Mouse (Mus musculus): ENCODE data around the gene Pik3ap1. TPM values are rescaled to one million over a fixed set of nuclear protein-coding genes. Genes with fewer than 3 reads are reported as not detected.
"Not testable (repeated sequence)": the region's sequence is repeated elsewhere in the genome, so short reads cannot be mapped to it uniquely, and the experiment has no call there.

The Pik3ap1 gene
- total RNA-seq (2021): 1 to 10 TPM; 1.1 to 1.6 TPM

DNA sequence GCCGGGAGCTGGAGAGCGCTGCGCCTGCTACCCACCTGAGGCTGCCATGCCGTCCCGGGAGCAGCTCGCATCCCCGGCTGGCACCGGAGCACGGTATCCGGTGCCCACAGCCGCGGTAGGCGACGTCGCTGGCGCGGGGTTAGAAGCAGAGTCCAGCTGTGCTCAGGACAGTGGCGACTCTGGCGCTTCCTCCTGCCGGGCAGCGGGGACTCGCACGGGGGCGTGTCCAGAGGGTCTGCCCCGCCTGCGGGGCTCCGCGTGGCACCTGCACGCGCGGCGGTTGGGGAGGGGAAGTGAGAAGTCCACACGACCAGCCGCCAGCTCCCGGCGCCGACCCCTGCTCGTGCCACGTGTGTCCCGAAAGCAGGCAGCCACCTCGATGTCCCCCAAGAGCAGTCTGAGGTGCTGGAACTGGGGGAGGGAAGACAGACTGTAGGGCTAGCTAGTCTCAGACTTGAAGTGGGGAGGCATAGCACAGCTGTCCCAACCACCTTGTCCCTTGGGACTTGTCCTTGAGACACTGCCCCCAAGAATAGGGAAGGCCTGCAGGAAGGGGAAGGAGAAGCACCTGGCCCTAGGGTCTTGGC is at the start of gene Pik3ap1:
Gene Pik3ap1 (minus strand): TSS at position 181 of the 587 bp plus-strand sequence.
- DNase-seq: peak; percentile 24 to 35
- intact Hi-C loops (cut with DNase I): no loop called here

DNA sequence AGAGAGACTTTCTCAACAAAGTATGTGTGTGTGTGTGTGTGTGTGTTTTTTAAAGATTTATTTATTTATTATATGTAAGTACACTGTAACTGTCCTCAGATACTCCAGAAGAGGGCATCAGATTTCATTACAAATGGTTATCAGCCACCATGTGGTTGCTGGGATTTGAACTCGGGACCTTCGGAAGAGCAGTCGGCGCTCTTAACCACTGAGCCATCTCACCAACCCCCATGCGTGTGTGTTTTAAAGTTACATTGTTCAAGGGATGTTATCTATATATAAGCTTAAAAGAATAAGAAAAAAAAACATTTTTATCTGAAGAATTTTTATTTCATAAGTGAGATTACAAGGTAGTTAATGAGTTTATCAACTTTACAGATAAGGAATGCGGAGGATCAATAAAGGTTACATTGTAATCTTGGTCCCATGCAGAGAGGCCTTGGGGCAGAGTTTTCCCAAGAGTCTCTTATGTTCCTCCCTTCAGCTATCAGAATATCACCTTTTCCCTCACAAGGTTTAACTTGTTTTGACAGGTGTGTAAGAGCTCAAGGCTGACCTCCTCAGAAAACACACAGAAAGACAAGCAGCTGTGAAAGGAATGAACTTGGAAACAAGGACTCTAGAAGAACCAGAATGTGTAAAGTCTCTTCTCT is 46.7 kb upstream of the Pik3ap1 start:
- intact Hi-C loops (cut with DNase I); DNase-seq: not testable (repeated sequence)

DNA sequence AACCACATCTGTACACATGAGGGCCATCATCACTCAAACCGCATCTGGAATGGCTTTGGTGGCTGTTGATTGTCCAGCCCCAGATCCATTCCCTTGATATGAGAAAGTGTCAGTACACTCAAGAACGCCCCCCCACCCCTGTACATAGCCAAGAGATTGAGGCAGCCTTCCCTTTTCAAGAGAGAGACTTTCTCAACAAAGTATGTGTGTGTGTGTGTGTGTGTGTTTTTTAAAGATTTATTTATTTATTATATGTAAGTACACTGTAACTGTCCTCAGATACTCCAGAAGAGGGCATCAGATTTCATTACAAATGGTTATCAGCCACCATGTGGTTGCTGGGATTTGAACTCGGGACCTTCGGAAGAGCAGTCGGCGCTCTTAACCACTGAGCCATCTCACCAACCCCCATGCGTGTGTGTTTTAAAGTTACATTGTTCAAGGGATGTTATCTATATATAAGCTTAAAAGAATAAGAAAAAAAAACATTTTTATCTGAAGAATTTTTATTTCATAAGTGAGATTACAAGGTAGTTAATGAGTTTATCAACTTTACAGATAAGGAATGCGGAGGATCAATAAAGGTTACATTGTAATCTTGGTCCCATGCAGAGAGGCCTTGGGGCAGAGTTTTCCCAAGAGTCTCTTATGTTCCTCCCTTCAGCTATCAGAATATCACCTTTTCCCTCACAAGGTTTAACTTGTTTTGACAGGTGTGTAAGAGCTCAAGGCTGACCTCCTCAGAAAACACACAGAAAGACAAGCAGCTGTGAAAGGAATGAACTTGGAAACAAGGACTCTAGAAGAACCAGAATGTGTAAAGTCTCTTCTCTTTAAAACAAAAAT is 41.2 kb upstream of the Pik3ap1 start:
- intact Hi-C loops (cut with DNase I); DNase-seq: not testable (repeated sequence)

DNA sequence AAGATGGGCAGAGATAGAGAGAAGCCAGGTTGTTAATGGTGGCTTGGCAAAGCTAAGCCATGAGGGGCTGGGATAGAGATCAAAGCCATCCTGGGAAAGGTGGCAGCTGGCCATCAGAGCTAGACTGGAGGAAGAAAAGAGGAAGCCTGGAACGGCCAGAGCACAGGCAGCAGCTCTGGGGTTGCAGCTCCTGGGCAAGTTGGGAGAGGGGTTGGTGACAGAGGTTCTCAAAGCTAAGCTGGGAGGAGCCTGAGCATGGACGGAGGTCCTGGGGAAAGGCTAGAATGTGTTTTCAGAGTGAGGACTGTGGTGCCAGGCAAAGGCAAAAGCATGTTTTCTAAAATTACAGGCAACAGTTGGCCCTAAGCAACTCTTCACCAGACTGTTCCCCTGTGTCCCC is 36.4 kb upstream of the Pik3ap1 start:
- DNase-seq: no peak
- intact Hi-C loops (cut with DNase I): no loop called here

DNA sequence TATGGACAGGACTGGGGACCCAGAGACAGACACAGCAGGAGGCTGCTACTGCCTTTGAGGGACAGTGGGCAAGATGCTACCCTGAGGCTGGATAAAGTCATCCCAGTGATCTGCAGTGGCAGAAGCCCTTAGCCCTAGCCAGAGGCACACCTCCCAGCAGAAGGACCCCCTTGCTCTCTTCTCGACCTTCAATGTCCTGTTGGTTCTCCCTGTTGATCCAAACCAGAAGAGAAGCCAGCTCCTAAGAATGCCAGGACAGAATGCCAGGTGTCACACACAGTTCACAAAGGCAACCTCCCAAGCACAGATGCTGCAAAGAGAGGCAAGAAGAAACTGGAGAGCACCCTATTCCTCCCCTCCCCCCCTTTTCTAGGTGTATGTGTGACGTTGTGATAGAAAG is 33.9 kb upstream of the Pik3ap1 start:
- DNase-seq: no peak
- intact Hi-C loops (cut with DNase I): no loop called here

DNA sequence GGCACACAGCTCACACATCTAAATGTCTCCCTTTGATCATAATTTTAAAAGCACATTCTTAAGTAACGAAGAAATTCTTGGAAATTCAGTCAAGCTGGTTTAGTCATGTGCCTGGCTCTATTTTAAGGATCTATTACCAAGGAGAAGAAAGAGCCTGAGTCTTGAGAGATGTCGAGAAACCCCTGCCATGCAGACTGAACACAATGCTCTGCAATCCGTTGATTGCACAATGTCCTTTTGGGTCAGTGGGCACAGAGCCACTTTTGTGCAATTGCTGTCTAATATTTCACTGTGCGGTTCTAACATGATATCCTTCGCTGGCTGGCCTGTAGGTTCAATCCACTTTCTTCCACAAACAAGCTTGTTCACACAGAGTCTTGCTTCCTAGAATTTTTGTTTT is 33.1 kb upstream of the Pik3ap1 start:
- DNase-seq: no peak
- intact Hi-C loops (cut with DNase I): no loop called here

DNA sequence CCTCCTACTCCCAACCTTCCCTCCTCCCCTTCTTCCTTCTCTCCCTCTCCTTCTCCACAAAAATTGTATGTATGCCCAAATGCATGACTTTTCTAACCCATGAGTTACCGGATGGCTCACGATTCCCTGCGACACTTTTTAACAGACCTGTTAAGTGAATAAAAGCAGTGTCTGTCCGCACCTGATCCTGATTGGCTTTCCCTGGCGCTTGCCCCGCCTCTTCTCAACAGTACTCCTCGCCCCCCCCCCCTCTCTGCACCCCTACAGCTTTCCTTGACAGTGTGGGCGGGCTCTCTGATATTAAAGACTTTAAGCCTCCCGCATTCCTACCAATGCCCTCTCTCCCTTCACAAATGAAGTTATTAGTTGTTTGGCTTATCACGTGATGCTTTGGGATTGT is 31.3 kb upstream of the Pik3ap1 start:
- intact Hi-C loops (cut with DNase I): no loop called here
- no peak for DNase-seq

DNA sequence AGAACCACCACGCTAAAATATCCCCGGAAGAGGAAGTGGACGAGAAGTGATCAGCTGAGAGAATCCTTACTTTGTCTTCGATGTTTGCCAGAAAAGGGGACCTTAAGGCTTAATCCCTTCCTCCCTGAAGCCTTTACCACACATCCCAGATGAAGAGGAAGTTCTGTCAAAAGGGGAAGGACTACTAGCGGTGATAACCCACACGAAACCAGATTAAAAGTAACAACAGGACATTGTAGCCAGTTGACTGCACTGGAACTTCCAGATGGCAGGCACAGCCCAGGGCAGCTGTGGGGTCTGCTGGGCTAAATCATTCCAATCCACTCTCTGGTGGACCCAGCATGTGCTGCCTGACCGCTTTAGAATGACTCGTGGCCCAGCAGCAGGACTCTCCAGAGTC is 17.7 kb upstream of the Pik3ap1 start:
- intact Hi-C loops (cut with DNase I): no loop called here
- no peak for DNase-seq

DNA sequence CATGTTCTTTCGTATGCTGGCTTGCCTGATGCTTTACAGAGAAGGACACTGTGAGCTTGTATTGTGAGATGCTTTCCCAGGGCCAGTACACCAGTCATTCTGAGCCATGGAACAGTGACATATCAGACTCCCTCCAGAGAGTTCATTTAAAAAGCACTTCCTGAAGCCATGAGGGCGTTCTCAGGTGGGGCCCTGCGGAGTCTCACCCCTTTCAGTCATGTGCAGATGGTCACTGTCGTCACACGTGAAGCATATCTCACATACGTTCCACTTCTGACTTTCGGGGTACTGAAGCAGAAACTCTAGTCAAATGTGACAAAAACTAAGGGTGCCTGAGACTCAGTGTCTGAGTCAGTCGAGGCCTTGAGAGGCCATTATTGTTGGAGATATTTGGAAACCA is 6.0 kb upstream of the Pik3ap1 start:
- intact Hi-C loops (cut with DNase I): no loop called here

DNA sequence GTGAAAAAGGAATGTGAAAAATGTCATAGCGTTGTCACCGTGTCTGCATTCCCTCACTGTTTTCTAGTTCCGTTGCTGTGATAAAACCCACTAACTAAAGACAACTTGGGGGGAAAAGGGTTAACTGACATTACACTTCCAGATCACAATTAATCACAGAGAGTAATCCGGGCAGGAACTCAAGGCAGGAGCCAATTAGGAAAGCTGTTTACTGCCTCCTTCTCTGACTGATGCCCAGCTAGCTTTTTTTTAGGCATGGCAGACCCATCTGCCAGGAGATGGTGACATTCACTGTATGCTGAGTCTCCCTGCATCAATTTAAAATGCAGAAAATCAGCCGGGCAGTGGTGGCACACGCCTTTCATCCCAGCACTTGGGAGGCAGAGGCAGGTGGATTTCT is 4.4 kb upstream of the Pik3ap1 start:
- intact Hi-C loops (cut with DNase I): no loop called here
- no peak for DNase-seq

More for the DNA sequence above, 6.0 kb upstream of the Pik3ap1 start:
- no peak for DNase-seq

DNA sequence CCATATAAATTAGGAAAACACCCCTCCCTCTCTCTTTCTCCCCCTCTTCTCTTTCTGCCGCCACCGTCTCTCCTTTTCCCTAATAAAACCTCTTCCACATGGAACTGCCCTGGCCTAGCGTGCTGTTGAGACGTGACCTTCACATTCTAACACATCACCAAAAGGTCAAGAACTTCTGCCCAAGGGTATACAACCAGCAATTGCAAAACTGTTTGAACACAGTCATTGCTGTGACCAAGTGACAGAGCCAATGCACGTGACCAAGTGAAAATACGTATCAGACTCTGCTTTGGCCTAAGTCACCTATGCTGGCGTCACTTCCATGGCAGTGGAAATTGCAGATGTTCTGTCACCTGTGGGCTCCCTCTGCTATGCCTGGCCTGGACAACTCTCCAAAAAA is 3.3 kb upstream of the Pik3ap1 start:
- DNase-seq: no peak
- intact Hi-C loops (cut with DNase I): no loop called here

DNA sequence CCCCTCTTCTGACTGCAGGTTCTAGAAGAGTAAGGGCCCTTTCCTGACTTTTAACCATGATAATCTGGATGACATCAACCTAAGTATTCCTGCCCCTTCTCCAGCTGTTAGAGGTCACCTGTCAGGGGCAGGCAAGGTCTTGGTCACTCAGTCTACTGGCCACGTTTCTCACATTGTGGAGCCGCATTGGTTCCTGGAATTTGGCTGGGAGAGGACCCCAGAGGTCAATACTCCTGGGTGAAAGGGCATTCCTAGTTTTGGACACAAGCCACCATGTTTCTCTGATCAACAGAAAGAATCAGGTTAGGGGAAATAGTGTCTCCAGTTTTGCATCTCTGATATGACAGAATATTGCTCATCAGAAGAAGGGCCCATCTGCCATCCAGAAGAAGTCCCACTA is 2.4 kb upstream of the Pik3ap1 start:
- intact Hi-C loops (cut with DNase I): no loop called here
- no peak for DNase-seq

DNA sequence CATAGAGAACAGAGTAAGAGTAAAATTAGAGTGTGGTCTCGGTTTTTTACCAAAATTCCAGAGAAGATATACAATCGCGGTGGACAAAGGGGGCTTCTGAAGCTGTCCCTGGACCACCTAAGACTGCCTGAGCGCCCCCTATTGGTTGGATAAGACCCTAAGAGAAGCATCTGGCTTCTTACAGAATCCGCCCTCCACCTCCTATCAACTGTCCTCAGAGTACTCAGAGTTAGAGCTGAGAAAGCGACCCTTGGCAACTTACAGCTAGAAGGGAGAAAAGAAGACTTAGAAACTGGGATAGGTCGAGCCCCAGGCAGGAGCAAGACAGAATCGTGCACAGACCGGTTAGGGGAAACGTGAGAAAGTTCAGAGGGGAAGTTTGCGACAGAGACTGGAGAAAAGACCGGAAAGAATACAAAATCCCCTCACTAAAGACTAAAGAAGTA is 473 bp downstream of the Pik3ap1 start:
- DNase-seq: peak in 1 of 2 experiments; percentile 26
- intact Hi-C loops (cut with DNase I): no loop called here

DNA sequence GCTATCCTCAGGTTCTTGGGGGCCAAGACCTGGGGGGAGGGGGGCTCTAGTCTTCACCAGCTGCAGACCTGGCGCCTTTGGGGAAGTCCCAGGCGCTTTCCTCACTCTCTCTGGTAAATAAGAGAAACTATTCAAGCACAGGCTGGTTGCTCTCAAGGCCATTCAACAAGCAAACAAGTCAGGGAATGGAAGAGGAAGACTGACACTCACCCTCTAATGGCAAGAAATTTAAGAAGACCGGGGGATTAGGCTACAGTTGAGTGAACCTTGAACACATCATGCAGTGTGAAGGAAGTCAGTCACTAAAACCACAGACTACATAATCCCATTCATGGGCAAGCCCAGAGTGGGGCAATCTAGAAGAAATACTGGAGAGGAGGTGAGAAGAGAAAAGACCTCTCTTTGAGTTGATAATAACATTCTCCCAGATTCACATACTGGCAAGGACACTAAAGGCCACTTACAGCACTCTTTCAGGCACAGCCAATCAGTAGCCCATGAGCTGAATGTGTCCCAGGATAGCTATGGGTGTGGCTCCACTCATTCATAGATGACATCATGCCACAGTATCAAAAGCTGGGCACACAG is 2.4 kb downstream of the Pik3ap1 start:
- DNase-seq: no peak
- intact Hi-C loops (cut with DNase I): no loop called here

DNA sequence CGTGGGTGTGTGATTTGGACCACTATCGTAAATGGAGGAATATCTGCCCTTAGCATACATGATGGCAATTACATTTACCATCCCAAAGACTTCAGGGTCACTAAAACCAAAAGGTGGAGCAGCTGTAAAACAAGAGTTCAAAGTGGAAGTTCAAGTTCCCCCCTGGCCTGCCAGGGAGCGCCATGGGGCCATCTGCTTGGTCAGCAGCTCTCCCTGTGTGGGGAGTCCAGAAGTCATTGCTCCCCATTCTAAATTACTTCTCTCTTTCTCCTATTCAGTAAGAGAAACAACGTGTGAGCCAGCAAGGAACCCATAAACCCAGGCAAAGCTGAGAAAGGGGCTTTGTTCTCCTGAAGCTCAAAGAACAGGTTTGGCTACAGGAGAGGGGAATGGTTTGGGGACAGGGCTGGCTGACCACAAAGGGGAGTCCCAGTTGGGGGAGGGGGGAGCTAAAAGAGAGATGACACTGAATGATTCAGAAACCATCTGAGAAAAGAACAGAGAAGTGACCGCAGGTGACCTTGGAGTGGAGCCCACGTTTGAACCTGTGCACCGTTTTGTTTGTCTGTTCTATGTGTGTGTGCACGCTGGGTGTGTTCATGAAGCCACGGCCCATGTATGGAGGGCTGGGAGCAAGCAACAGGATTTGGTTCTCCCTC is 3.2 kb downstream of the Pik3ap1 start:
- no peak for DNase-seq

DNA sequence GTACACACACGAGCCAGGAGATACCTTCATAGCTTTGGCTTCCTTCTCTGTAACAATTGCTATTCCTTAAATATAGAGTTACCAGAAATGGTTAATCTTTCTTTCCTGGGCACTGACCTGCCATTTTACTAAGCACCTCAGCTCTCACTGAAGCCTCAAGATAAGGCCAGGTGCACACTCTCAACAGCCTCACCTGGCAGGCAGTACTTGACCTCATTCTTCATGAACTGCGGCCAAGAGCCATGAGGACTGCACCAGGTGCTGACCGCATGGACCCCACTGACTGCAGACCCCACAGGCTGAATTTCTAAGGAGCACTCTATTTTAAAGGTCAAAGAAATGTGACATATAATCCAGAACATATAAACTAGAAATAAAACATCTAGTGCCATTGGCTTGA is 5.7 kb downstream of the Pik3ap1 start:
- intact Hi-C loops (cut with DNase I): no loop called here
- DNase-seq: no peak

More for the DNA sequence above, 3.2 kb downstream of the Pik3ap1 start:
- intact Hi-C loops (cut with DNase I): no loop called here

DNA sequence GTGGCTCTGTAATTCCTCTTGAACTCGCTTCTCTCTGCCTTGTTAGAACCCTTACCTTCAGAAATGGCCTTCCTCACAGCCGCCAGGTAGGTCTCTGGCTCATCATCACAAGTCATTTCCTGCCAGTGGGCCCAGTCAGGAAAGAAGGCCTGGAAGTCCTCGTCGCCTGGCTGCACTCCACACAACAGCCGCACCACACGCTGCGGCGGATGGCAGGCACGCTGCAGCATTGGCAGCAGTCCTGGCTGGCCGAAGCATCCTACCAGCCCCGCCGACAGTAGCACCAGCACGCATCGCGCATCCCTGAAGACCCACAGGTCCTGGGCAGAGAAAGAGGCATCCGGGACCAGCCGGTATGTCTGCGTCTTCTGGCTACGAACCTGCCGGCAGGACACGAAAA is 9.1 kb downstream of the Pik3ap1 start:
- DNase-seq: no peak
- intact Hi-C loops (cut with DNase I): no loop called here

DNA sequence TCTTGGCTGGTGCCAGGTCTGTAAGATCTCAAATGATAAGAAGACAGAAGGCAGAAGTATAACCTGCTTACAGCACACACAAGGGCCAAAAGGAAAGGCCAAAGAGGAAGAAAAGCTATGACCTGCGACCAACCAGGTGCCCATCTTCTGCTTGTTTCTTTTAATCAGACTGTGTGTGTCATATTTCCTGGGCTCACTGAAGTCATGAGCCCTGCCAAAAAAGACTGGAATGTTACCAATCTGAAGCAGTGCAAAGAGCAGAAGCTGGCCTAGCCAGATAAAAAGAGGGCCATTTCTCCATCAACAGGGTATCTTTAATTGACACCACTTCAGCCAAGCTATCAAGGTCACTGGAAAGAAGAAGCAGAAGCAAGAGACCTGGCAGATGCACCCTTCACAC is 9.8 kb downstream of the Pik3ap1 start:
- intact Hi-C loops (cut with DNase I): no loop called here

DNA sequence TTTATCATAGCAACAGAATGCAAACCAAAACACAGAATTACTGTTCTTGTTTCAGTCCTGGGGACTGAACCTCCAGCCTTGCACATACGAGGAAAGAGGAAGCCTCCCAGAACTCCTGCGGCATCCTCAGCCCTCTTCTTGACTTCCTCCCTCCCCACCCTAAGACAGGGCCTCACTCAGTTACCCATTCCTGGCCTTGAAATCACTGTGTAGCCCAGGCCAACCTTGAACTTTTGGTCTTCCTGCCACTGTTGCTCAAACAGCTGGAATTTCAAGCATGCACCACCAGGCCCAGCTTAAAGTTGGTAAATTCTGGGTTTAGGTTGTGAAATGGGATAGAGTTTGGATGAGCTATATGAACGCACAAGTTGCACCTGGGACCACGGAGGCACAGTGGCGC is 10.2 kb downstream of the Pik3ap1 start:
- intact Hi-C loops (cut with DNase I): no loop called here

More for the DNA sequence above, 9.8 kb downstream of the Pik3ap1 start:
- no peak for DNase-seq

DNA sequence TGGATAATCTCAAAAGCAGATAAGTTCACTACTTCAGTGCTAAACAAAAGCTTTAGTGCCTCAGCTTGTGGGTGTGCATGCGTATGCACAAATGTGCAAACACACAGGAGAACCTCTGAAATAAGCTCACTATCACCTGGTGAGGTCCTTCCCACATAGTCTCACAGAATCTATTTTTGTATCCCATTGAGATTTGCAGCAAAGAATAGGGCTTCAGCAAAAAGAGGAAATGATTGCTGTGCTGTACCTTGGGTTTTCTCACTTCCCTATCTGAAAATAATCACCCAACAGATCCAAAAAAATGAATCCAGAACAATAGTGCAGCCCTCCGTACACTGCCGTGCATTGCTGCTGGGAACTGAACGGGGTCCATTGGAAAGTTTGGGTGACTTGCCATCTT is 12.6 kb downstream of the Pik3ap1 start:
- DNase-seq: no peak
- intact Hi-C loops (cut with DNase I): no loop called here

More for the DNA sequence above, 10.2 kb downstream of the Pik3ap1 start:
- no peak for DNase-seq

DNA sequence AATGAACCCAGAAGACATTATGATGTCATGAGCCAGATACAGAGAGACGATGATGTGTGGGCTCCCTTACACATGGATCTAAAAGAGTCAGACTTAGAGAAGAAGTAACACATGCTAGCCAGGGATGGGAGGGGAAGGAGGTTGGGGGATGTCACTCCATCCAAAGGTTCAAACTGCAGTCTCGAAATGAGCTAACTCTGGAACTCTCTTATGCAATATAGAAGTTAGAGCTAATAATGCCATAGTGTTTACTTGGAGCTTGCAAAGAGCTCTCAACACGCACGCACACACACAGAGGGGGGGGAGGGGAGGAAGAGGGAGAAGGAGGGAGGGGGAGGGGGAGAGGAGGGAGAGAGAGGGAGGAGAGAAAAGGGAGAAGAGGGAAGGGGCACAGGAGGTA is 13.5 kb downstream of the Pik3ap1 start:
- no peak for DNase-seq
- intact Hi-C loops (cut with DNase I): no loop called here
